Mouse (Mus musculus) central nervous system, embryonic 11.5 days (tissue): ENCODE results near the gene Erbb3. TPM values are rescaled to one million over a fixed set of nuclear protein-coding genes. Genes with fewer than 3 reads are reported as not detected.

ENCODE experiments used
- polyA plus RNA-seq: library from polyadenylated mRNA; depleted of rRNA; stranded (reverse); fragments of >200 nt; gene quantifications from 2 replicates; pipeline ENCODE4 v1.2.3, GENCODE M21; 2012; rRNA removed

Gene Erbb3
- 1.2 and 9.9 TPM in 2 replicates for polyA plus RNA-seq

GRCm38 (mm10) chr10:128589464-128590192, at the start of gene Erbb3:
Gene Erbb3, minus strand, starts transcription at chr10:128589652.

GRCm38 (mm10) chr10:128626311-128627310, 37.2 kb upstream of the Erbb3 start, which contains the start of gene Rps26:
Gene Rps26, minus strand, starts transcription at chr10:128626747.

GRCm38 (mm10) chr10:128565788-128566531, 23.5 kb downstream of the Erbb3 start, which contains the start of gene Pa2g4:
Gene Pa2g4, minus strand, starts transcription at chr10:128565987.

GRCm38 (mm10) chr10:128548947-128549681, 40.3 kb downstream of the Erbb3 start, which contains the start of gene Rpl41:
Gene Rpl41, minus strand, starts transcription at chr10:128549305.

GRCm38 (mm10) chr10:128547361-128548032, 42.0 kb downstream of the Erbb3 start, which contains the start of gene Zc3h10:
Gene Zc3h10, minus strand, starts transcription at chr10:128547774.

GRCm38 (mm10) chr10:128525671-128526308, 63.7 kb downstream of the Erbb3 start, which contains the start of gene Esyt1:
Gene Esyt1, minus strand, starts transcription at chr10:128525871.

Other genes starting within 250 kb of the Erbb3 start
- 32.1 and 35.4 TPM in 2 replicates for gene Coq10a, start 220.7 kb downstream of the Erbb3 start, polyA plus RNA-seq
- 45.2 and 47.7 TPM in 2 replicates for gene Ankrd52, start 212.5 kb downstream of the Erbb3 start, polyA plus RNA-seq
- gene Slc39a5, start 188.4 kb downstream of the Erbb3 start, polyA plus RNA-seq = 0.65 and 1.1 TPM in 2 replicates
- gene Nabp2, start 178.2 kb downstream of the Erbb3 start, polyA plus RNA-seq = 80.3 and 86.7 TPM in 2 replicates
- gene Rnf41, start 178.0 kb downstream of the Erbb3 start, polyA plus RNA-seq = 36.8 and 42.2 TPM in 2 replicates
- gene Smarcc2, start 130.4 kb downstream of the Erbb3 start, polyA plus RNA-seq = 251 and 263 TPM in 2 replicates
- 1,634 and 1,720 TPM in 2 replicates for gene Myl6, start 95.5 kb downstream of the Erbb3 start, polyA plus RNA-seq
- 15.8 and 16.8 TPM in 2 replicates for gene Myl6b, start 91.0 kb downstream of the Erbb3 start, polyA plus RNA-seq
- 24.4 and 26.4 TPM in 2 replicates for gene Esyt1, start 63.8 kb downstream of the Erbb3 start, polyA plus RNA-seq
- 16.2 and 24.7 TPM in 2 replicates for gene Zc3h10, start 41.9 kb downstream of the Erbb3 start, polyA plus RNA-seq
- gene Rpl41, start 40.3 kb downstream of the Erbb3 start, polyA plus RNA-seq = 4,092 and 4,723 TPM in 2 replicates
- 195 and 212 TPM in 2 replicates for gene Pa2g4, start 23.7 kb downstream of the Erbb3 start, polyA plus RNA-seq
- gene Rps26, start 37.1 kb upstream of the Erbb3 start, polyA plus RNA-seq = 1,123 and 1,713 TPM in 2 replicates
- gene Ikzf4, start 56.3 kb upstream of the Erbb3 start, polyA plus RNA-seq = 6.5 and 8.1 TPM in 2 replicates
- 10.3 and 11.9 TPM in 2 replicates for gene Suox, start 84.4 kb upstream of the Erbb3 start, polyA plus RNA-seq
- gene Rab5b, start 106.6 kb upstream of the Erbb3 start, polyA plus RNA-seq = 46.7 and 74.5 TPM in 2 replicates
- gene Pmel, start 114.5 kb upstream of the Erbb3 start, polyA plus RNA-seq = 2.6 TPM in 2 replicates
- 66.7 and 98.8 TPM in 2 replicates for gene Cdk2, start 115.4 kb upstream of the Erbb3 start, polyA plus RNA-seq
- 6.9 and 8.4 TPM in 2 replicates for gene Dgka, start 155.2 kb upstream of the Erbb3 start, polyA plus RNA-seq
- gene Pym1, start 158.2 kb upstream of the Erbb3 start, polyA plus RNA-seq = 67.9 and 89.4 TPM in 2 replicates
- gene Mmp19, start 201.3 kb upstream of the Erbb3 start, polyA plus RNA-seq = 0.63 and 0.98 TPM in 2 replicates
- 31.5 and 33.5 TPM in 2 replicates for gene Dnajc14, start 214.4 kb upstream of the Erbb3 start, polyA plus RNA-seq
- gene Tmem198b, start 214.7 kb upstream of the Erbb3 start, polyA plus RNA-seq = 20.1 and 26.3 TPM in 2 replicates
- 179 and 285 TPM in 2 replicates for gene Sarnp, start 227.7 kb upstream of the Erbb3 start, polyA plus RNA-seq
- gene Ormdl2, start 232.0 kb upstream of the Erbb3 start, polyA plus RNA-seq = 28.3 and 45.2 TPM in 2 replicates